Mouse (Mus musculus) liver, adult 2 months (tissue): Measurements from ENCODE around the gene Dact3. TPM values are rescaled to one million over a fixed set of nuclear protein-coding genes. Genes with fewer than 3 reads are reported as not detected.

Experiments used
- DNase-seq: peaks from one replicate; pipeline ENCODE4 v3.0.0-alpha.2; 2011; ENCODE audit warnings: low read depth, low spot score; ENCODE audit errors: extremely low read depth
- H3K27ac ChIP-seq: fragments of 200-500 bp; replicated peaks from 2 replicates; pipeline ENCODE4 v1.5.1; 2012; ENCODE audit warnings: low read depth, mild to moderate bottlenecking, control low read depth, inconsistent platforms, low read length; ENCODE audit not compliant: insufficient read depth
- H3K27me3 ChIP-seq: fragments of 200-500 bp; 2 replicates; pipeline ENCODE4 v1.6.1; 2012; ENCODE audit warnings: mild to moderate bottlenecking, moderate library complexity, low read length, inconsistent platforms; ENCODE audit not compliant: control insufficient read depth, insufficient read depth
- H3K36me3 ChIP-seq: fragments of 200-500 bp; 2 replicates; pipeline ENCODE4 v1.6.1; 2012; ENCODE audit warnings: low read length, inconsistent platforms; ENCODE audit not compliant: control insufficient read depth, insufficient read depth
- H3K4me1 ChIP-seq: fragments of 200-500 bp; 2 replicates; pipeline ENCODE4 v1.6.1; 2011; ENCODE audit warnings: low read length; ENCODE audit not compliant: control insufficient read depth, insufficient read depth
- H3K4me3 ChIP-seq: fragments of 200-500 bp; 2 replicates; pipeline ENCODE4 v1.5.1; 2011; ENCODE audit warnings: low read depth, mild to moderate bottlenecking, control low read depth, low read length, moderate library complexity; ENCODE audit not compliant: insufficient read depth
- H3K79me2 ChIP-seq: fragments of 200-500 bp; 2 replicates; pipeline ENCODE4 v1.6.1; 2012; ENCODE audit warnings: inconsistent platforms, mild to moderate bottlenecking, low read length, moderate library complexity; ENCODE audit not compliant: control insufficient read depth, insufficient read depth
- H3K9ac ChIP-seq: fragments of 200-500 bp; 2 replicates; pipeline ENCODE4 v1.6.1; 2012; ENCODE audit warnings: low read depth, mild to moderate bottlenecking, control low read depth, inconsistent platforms, low read length
- CTCF ChIP-seq: fragments of 200-500 bp; IDR thresholded peaks from 2 replicates; pipeline ENCODE4 v1.5.1; 2011; ENCODE audit warnings: low read depth, low read length, control low read depth
- POLR2A ChIP-seq: fragments of 200-500 bp; IDR thresholded peaks from 2 replicates; pipeline ENCODE4 v1.6.1; 2011; ENCODE audit warnings: low read length, control low read depth; ENCODE audit not compliant: insufficient read depth; ENCODE audit errors: extremely low read depth
- WGBS: fragments of 180-500 bp; shearing (Covaris S2); methylation state at CpG from one replicate; pipeline ENCODE4 v1.1.7; 2018; 5-methylcytosine and 5-hydroxymethylcytosine counted together
- polyA plus RNA-seq: library from polyadenylated mRNA; depleted of rRNA; stranded (reverse); fragments of >200 nt; gene quantifications from 2 replicates; pipeline ENCODE4 v1.2.3, GENCODE M21; 2012; rRNA removed
- total RNA-seq: library from RNA; depleted of rRNA; stranded (reverse); fragments of >200 nt; gene quantifications from 2 replicates; pipeline ENCODE4 v1.2.3, GENCODE M21; 2014; rRNA removed

Gene Dact3
- total RNA-seq (under 0.01 and 0.20 TPM in 2 replicates), polyA plus RNA-seq (0.52 and 0.64 TPM in 2 replicates)

DNA sequence AGATGAGACGGTGACA, at the start of gene Dact3:
TSS of gene Dact3 (plus strand) at position 8 of the 16 bp plus-strand sequence.
- 13% methylated on average over 1 of the region's 1 CpGs for WGBS
- TF ChIP-seq POLR2A, result no peak
- TF ChIP-seq CTCF, result no peak

DNA sequence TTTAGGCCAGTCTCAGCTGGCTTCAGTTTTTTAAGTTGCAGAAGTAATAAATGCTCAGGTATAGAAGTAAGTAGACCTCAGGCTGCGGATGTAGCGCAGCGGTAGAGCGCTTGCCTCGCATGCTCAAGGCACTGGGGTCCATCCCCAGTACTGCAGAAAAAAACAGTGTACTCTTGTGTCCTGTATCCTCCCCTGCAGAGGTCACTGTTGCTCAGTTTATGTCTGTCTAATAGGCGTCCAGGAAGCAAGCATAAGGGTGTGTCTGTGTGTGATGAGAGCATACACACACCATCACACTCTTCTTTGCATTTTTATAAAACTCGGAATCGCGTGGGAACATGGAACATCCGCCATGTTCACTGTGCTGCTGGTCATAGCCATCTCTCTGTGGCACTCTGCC, 49.3 kb upstream of the Dact3 start:
- H3K9ac ChIP-seq, result no peak overlapping the region
- H3K4me3 ChIP-seq, result no peak overlapping the region
- no peaks in the 10 kb centered on the region for H3K27me3 ChIP-seq
- no peak; the same call in 1 of the 2 replicates for TF ChIP-seq CTCF
- no peak for TF ChIP-seq POLR2A
- H3K36me3 ChIP-seq, result peaks cover 18% of the 10 kb centered on the region; the same call in 1 of the 2 replicates
- peaks cover 16% of the 10 kb centered on the region; the same call in 1 of the 2 replicates for H3K79me2 ChIP-seq
- no peak overlapping the region for H3K27ac ChIP-seq
- 84% methylated on average over 10 of the region's 10 CpGs for WGBS
- no peak for DNase-seq
- H3K4me1 ChIP-seq, result peaks cover 8% of the 10 kb centered on the region

More for the DNA sequence above, at the start of gene Dact3:
- Histone ChIP-seq H3K36me3 (peaks cover 1% of the 10 kb centered on the region; the same call in 1 of the 2 replicates), H3K79me2 (no peaks in the 10 kb centered on the region), H3K4me3 (peak within 1 kb of the TSS; percentile 60), H3K9ac (peak within 1 kb of the TSS; percentile 68), H3K27me3 (peaks cover 4% of the 10 kb centered on the region; the same call in 1 of the 2 replicates), H3K4me1 (no peaks in the 10 kb centered on the region; the same call in 1 of the 2 replicates), H3K27ac (peak within 1 kb of the TSS; percentile 31; the same call in 1 of the 2 replicates)
- DNase-seq, result no peak

DNA sequence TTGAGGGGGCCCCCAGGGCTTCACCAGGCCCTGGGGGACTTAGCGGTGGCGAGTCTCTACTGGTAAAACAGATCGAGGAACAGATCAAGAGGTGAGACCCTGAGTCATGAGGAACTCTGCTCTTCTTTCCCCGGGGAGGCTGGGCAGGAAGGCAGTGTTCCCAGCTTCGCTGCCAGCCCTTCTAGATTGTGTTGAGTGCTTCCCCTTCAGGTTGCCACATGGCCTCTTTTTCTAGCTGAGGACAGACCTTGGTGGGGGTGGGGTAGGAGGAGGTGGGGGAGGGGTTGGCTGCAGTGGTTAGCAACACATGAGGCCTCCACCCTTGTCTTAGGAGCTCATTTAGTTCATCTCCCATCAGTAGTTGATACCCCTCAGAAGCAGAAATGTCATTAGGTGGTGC, 48.5 kb upstream of the Dact3 start:
- peaks cover 19% of the 10 kb centered on the region; the same call in 1 of the 2 replicates for H3K36me3 ChIP-seq
- H3K4me1 ChIP-seq, result no peaks in the 10 kb centered on the region
- 82% methylated on average over 5 of the region's 5 CpGs for WGBS
- no peaks in the 10 kb centered on the region for H3K27me3 ChIP-seq
- no peak for DNase-seq
- H3K4me3 ChIP-seq, result no peak overlapping the region
- H3K79me2 ChIP-seq, result peaks cover 11% of the 10 kb centered on the region; the same call in 1 of the 2 replicates
- H3K9ac ChIP-seq, result no peak overlapping the region
- H3K27ac ChIP-seq, result no peak overlapping the region
- no peak for TF ChIP-seq CTCF
- TF ChIP-seq POLR2A, result no peak

DNA sequence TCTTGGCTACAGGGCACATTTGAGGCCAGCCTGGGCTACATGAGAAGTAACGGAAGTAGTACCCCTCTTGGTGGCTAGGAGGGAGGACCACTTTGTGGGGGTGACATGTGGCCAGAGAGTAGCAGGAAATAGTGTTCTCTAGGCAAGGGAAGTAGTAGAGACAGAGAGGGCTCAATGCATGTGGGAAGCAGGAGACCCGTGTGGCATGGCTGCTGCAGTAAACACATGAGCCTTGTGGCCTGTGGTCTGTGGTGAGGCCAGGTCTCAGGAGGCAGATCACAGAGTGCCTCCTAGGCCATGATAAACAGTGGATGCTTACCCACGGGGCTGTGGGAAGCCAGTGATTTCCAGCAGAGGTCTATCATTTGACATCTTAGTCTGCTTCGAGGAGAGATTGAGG, 47.8 kb upstream of the Dact3 start:
- Histone ChIP-seq H3K9ac (no peak overlapping the region), H3K79me2 (peaks cover 8% of the 10 kb centered on the region; the same call in 1 of the 2 replicates), H3K27ac (no peak overlapping the region), H3K27me3 (no peaks in the 10 kb centered on the region), H3K4me3 (no peak overlapping the region), H3K36me3 (peaks cover 22% of the 10 kb centered on the region), H3K4me1 (no peaks in the 10 kb centered on the region)
- TF ChIP-seq CTCF (no peak), POLR2A (no peak)
- 78% methylated on average over 4 of the region's 4 CpGs for WGBS
- no peak for DNase-seq

GRCm38 (mm10) chr7:16830449-16830848, 44.7 kb upstream of the Dact3 start:
- 76% methylated on average over 9 of the region's 9 CpGs for WGBS
- H3K79me2 ChIP-seq, result no peaks in the 10 kb centered on the region
- no peak for DNase-seq
- H3K4me3 ChIP-seq, result no peak overlapping the region
- no peaks in the 10 kb centered on the region for H3K4me1 ChIP-seq
- H3K27me3 ChIP-seq, result no peaks in the 10 kb centered on the region
- H3K9ac ChIP-seq, result peak overlapping the region; percentile 42; the same call in 1 of the 2 replicates
- TF ChIP-seq POLR2A (no peak), CTCF (no peak)
- peak overlapping the region; percentile 44 for H3K27ac ChIP-seq
- H3K36me3 ChIP-seq, result peaks cover 33% of the 10 kb centered on the region

DNA sequence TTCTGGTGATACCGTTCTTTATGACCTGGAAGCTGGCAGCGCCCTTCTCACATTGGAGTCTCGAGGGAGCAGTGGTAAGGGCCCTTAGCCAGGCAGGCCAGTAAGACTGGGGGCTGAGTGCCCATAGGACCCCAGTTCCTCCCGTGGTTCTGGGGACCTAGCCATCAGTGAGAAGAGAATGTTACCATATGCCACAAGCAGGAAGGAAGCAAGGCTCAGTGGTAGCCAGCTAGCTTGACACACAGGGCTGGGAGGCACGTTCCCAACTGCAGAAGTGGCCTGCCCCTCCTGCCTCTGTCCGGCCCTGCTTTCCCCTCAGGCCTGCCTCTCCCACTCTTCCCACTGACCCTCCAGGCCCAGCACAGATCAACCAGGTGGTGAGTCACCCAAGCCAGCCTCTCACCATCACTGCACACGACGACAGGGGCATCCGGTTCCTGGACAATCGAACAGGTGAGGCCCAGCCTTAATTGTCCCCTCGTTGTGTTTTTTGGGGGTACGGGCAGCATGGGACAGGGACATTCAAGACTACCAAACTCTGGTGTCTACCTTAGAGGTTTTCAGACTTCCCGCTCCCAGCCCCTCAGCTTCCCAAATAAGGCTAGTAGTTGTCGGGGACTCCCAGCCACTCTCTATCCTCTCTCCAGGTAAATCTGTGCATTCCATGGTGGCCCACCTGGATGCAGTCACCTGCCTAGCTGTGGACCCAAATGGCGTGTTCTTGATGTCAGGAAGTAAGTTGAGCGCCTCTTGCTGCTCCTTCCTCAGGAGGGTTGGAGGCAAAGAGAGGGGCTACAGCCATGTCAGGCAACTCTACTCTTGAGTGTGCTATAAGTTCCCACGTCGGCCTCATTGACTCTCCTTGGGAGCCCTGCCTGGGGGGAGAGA, 37.0 kb upstream of the Dact3 start:
- no peak overlapping the region for H3K9ac ChIP-seq
- H3K27ac ChIP-seq, result no peak overlapping the region
- no peak for DNase-seq
- 0 out of 2 replicates have a peak, but pooled peaks cover 4% of the 10 kb centered on the region for H3K4me1 ChIP-seq
- H3K36me3 ChIP-seq, result peaks cover 10% of the 10 kb centered on the region; the same call in 1 of the 2 replicates
- TF ChIP-seq CTCF (no peak), POLR2A (no peak)
- H3K79me2 ChIP-seq, result no peaks in the 10 kb centered on the region
- 93% methylated on average over 18 of the region's 18 CpGs for WGBS
- H3K4me3 ChIP-seq, result no peak overlapping the region
- no peaks in the 10 kb centered on the region for H3K27me3 ChIP-seq
